Mouse (Mus musculus) G1E-ER4 (cell line): Measurements from ENCODE around the gene Atg4d. TPM values are rescaled to one million over a fixed set of nuclear protein-coding genes. Genes with fewer than 3 reads are reported as not detected.

Experiments used
- GATA1 ChIP-seq: IDR thresholded peaks from one replicate; pipeline ENCODE4 v1.8.0; 2012; ENCODE audit warnings: low read length, inconsistent platforms
- polyA plus RNA-seq: library from polyadenylated mRNA; stranded (reverse); fragments of >175 nt; gene quantifications from 2 replicates; pipeline ENCODE4 v1.2.3, GENCODE M21; 2012

Gene Atg4d
- polyA plus RNA-seq, 1 experiment: 25.8 TPM

- no peak for TF ChIP-seq GATA1
Observed at GRCm38 (mm10) chr9:21260491-21261040, 4.5 kb upstream of the Atg4d start.

- no peak for TF ChIP-seq GATA1
Observed at GRCm38 (mm10) chr9:21261831-21262230, 3.3 kb upstream of the Atg4d start.

- no peak for TF ChIP-seq GATA1
Observed at GRCm38 (mm10) chr9:21264272-21264999, 657 bp upstream of the Atg4d start.

GRCm38 (mm10) chr9:21265611-21266010, 518 bp downstream of the Atg4d start:
- no peak for TF ChIP-seq GATA1

GRCm38 (mm10) chr9:21266889-21267288, 1.8 kb downstream of the Atg4d start:
- no peak for TF ChIP-seq GATA1

GRCm38 (mm10) chr9:21268305-21268704, 3.2 kb downstream of the Atg4d start:
- no peak for TF ChIP-seq GATA1

GRCm38 (mm10) chr9:21272391-21272790, 7.3 kb downstream of the Atg4d start:
- no peak for TF ChIP-seq GATA1

GRCm38 (mm10) chr9:21273094-21273493, 8.0 kb downstream of the Atg4d start:
- TF ChIP-seq GATA1: no peak

- TF ChIP-seq GATA1: no peak
Observed at GRCm38 (mm10) chr9:21273520-21274228, 8.6 kb downstream of the Atg4d start.

GRCm38 (mm10) chr9:21274336-21274735, 9.2 kb downstream of the Atg4d start:
- no peak for TF ChIP-seq GATA1

GRCm38 (mm10) chr9:21275013-21275710, 10.1 kb downstream of the Atg4d start:
- no peak for TF ChIP-seq GATA1

GRCm38 (mm10) chr9:21275727-21276126, 10.6 kb downstream of the Atg4d start:
- TF ChIP-seq GATA1: no peak

- no peak for TF ChIP-seq GATA1
Observed at GRCm38 (mm10) chr9:21276307-21276706, 11.2 kb downstream of the Atg4d start.

- TF ChIP-seq GATA1: no peak
Observed at GRCm38 (mm10) chr9:21277776-21278175, 12.7 kb downstream of the Atg4d start.

GRCm38 (mm10) chr9:21283591-21283990, 18.5 kb downstream of the Atg4d start:
- no peak for TF ChIP-seq GATA1

GRCm38 (mm10) chr9:21283994-21284393, 18.9 kb downstream of the Atg4d start:
- TF ChIP-seq GATA1: no peak
